Mouse (Mus musculus): Measurements from ENCODE around the gene Bcas1. TPM values are rescaled to one million over a fixed set of nuclear protein-coding genes. Genes with fewer than 3 reads are reported as not detected.

Gene Bcas1
- polyA plus RNA-seq, 1 experiment from 2014 or later = 6.3 TPM

GRCm38 (mm10) chr2:170308033-170308820, 119.4 kb downstream of the Bcas1 start:
- H3K27ac ChIP-seq = no peak overlapping the region
- DNase-seq = no peak
- H3K27me3 ChIP-seq = no peaks in the 10 kb centered on the region
- H3K9me3 ChIP-seq (replicated peaks) = no peaks in the 10 kb centered on the region
- 64% methylated on average over 10 of the region's 10 CpGs for WGBS (ENCODE audit: insufficient replicate concordance)
- no peak overlapping the region for H3K9ac ChIP-seq
- no peaks in the 10 kb centered on the region for H3K36me3 ChIP-seq
- no peak for ATAC-seq (ENCODE audit: low read depth)
- no peaks in the 10 kb centered on the region for H3K4me1 ChIP-seq (replicated peaks)
- H3K4me3 ChIP-seq (replicated peaks) = no peak overlapping the region
- no peak overlapping the region for H3K4me2 ChIP-seq

GRCm38 (mm10) chr2:170307589-170308021, 120.0 kb downstream of the Bcas1 start:
- Histone ChIP-seq H3K4me1 (replicated peaks) (no peaks in the 10 kb centered on the region), H3K36me3 (no peaks in the 10 kb centered on the region), H3K27ac (no peak overlapping the region), H3K27me3 (no peaks in the 10 kb centered on the region), H3K4me2 (no peak overlapping the region), H3K4me3 (replicated peaks) (no peak overlapping the region), H3K9ac (no peak overlapping the region), H3K9me3 (replicated peaks) (peaks cover 6% of the 10 kb centered on the region)
- DNase-seq (no peak), ATAC-seq (ENCODE audit: low read depth) (no peak)
- 40% methylated on average over 7 of the region's 7 CpGs for WGBS (ENCODE audit: insufficient replicate concordance)

GRCm38 (mm10) chr2:170306637-170307320, 120.9 kb downstream of the Bcas1 start:
- DNase-seq (no peak), ATAC-seq (ENCODE audit: low read depth) (no peak)
- Histone ChIP-seq H3K4me3 (replicated peaks) (no peak overlapping the region), H3K9me3 (replicated peaks) (peaks cover 7% of the 10 kb centered on the region), H3K36me3 (no peaks in the 10 kb centered on the region), H3K27me3 (no peaks in the 10 kb centered on the region), H3K27ac (no peak overlapping the region), H3K9ac (no peak overlapping the region), H3K4me1 (replicated peaks) (no peaks in the 10 kb centered on the region), H3K4me2 (no peak overlapping the region)
- 27% methylated on average over 9 of the region's 9 CpGs for WGBS (ENCODE audit: insufficient replicate concordance)

GRCm38 (mm10) chr2:170304766-170305165, 122.9 kb downstream of the Bcas1 start:
- ATAC-seq (ENCODE audit: low read depth) = no peak
- H3K27ac ChIP-seq = no peak overlapping the region

GRCm38 (mm10) chr2:170303595-170303994, 124.0 kb downstream of the Bcas1 start:
- no peak for ATAC-seq (ENCODE audit: low read depth)
- no peak overlapping the region for H3K9ac ChIP-seq
- no peaks in the 10 kb centered on the region for H3K36me3 ChIP-seq
- H3K4me3 ChIP-seq (replicated peaks) = no peak overlapping the region
- H3K9me3 ChIP-seq (replicated peaks) = peaks cover 7% of the 10 kb centered on the region
- no peaks in the 10 kb centered on the region for H3K4me1 ChIP-seq (replicated peaks)
- no peak for DNase-seq
- H3K4me2 ChIP-seq = no peak overlapping the region
- 65% methylated on average over 7 of the region's 7 CpGs for WGBS (ENCODE audit: insufficient replicate concordance)
- no peaks in the 10 kb centered on the region for H3K27me3 ChIP-seq
- no peak overlapping the region for H3K27ac ChIP-seq

More at GRCm38 (mm10) chr2:170304766-170305165, 122.9 kb downstream of the Bcas1 start:
- Histone ChIP-seq H3K4me3 (replicated peaks) (no peak overlapping the region), H3K4me1 (replicated peaks) (no peaks in the 10 kb centered on the region), H3K36me3 (no peaks in the 10 kb centered on the region), H3K9me3 (replicated peaks) (peaks cover 7% of the 10 kb centered on the region), H3K9ac (no peak overlapping the region), H3K4me2 (no peak overlapping the region), H3K27me3 (no peaks in the 10 kb centered on the region)
- no peak for DNase-seq
- WGBS (ENCODE audit: insufficient replicate concordance) = 67% methylated on average over 12 of the region's 12 CpGs

- H3K27me3 ChIP-seq = no peaks in the 10 kb centered on the region
- no peak overlapping the region for H3K4me2 ChIP-seq
- H3K27ac ChIP-seq = no peak overlapping the region
- H3K4me3 ChIP-seq (replicated peaks) = no peak overlapping the region
- H3K9me3 ChIP-seq (replicated peaks) = peaks cover 7% of the 10 kb centered on the region
- 50% methylated on average over 8 of the region's 8 CpGs for WGBS (ENCODE audit: insufficient replicate concordance)
- H3K9ac ChIP-seq = no peak overlapping the region
- ATAC-seq (ENCODE audit: low read depth) = no peak
- H3K4me1 ChIP-seq (replicated peaks) = no peaks in the 10 kb centered on the region
- no peaks in the 10 kb centered on the region for H3K36me3 ChIP-seq
- no peak for DNase-seq
These were observed 124.8 kb downstream of the Bcas1 start for GRCm38 (mm10) chr2:170302825-170303224.

Other genes with a start within 250 kb of the Bcas1 start
- 50.0 and 61.9 TPM in 2 replicates for gene Pfdn4, start 68.6 kb upstream of the Bcas1 start, polyA plus RNA-seq (2015; fragmentation: Nextera tagmentation; extraction: Ambion mirVana)
- 0.02 TPM in 1 of 2 replicates, not detected in the other for gene Cyp24a1, start 69.3 kb upstream of the Bcas1 start, polyA plus RNA-seq (2015; fragmentation: Nextera tagmentation; extraction: Ambion mirVana)
- not detected in 2 replicates for gene 4930470P17Rik, start 174.2 kb upstream of the Bcas1 start, polyA plus RNA-seq (2015; fragmentation: Nextera tagmentation; extraction: Ambion mirVana)